Mouse (Mus musculus) lung, postnatal 0 days (tissue): ENCODE measurements around the gene Lurap1l.

Source experiments
- CTCF ChIP-seq: IDR thresholded peaks from 2 replicates; pipeline ENCODE4 v1.5.1; 2016; ENCODE audit warnings: antibody characterized with exemption, mild to moderate bottlenecking
- EP300 ChIP-seq: IDR thresholded peaks from 2 replicates; pipeline ENCODE4 v1.6.1; 2016; ENCODE audit warnings: antibody characterized with exemption, mild to moderate bottlenecking, control low read depth

DNA sequence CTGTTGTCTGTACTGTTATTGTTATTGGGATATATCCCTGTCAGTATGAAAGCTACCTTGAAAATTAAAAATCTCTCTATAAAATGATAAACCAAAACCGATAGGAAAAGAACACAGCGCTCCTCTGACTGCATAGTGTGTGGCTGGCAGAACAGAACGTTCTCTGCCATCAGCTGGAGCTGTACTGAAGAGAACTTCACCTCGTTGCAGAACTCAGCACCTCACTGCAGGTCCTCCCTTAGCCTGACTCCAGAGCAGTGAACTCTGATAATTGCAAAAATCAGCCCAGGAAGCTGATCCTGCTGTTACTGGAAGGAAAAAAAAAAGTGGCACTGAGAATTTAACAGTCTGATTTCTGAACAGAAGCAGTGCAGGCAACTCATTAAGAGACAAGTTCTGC lies 14.4 kb downstream of the Lurap1l start:
- TF ChIP-seq CTCF (no peak), EP300 (no peak)
